Mouse (Mus musculus) embryo, embryonic 11 days (tissue): ENCODE measurements around the gene Lypd3.

Experiments
- DNase-seq: peaks from one replicate; pipeline ENCODE4 v3.0.0-alpha.2; 2015

The Lypd3 gene

GRCm38 (mm10) chr7:24636264-24636663, at the start of gene Lypd3:
Gene Lypd3 (plus strand): TSS chr7:24636550.
- DNase-seq, result no peak

GRCm38 (mm10) chr7:24586828-24587227, 49.5 kb upstream of the Lypd3 start:
- peak; percentile 28 for DNase-seq

GRCm38 (mm10) chr7:24587330-24588105, 48.8 kb upstream of the Lypd3 start, which contains the start of the genes Ethe1 and Zfp575:
Gene Ethe1 (plus strand): TSS chr7:24587543.
Gene Zfp575 (minus strand): TSS chr7:24587641.
- DNase-seq, result peak; percentile 84

- DNase-seq, result no peak
Measured at GRCm38 (mm10) chr7:24588336-24588735, 48.0 kb upstream of the Lypd3 start.

GRCm38 (mm10) chr7:24591735-24592134, 44.6 kb upstream of the Lypd3 start:
- no peak for DNase-seq

GRCm38 (mm10) chr7:24592163-24592562, 44.2 kb upstream of the Lypd3 start:
- no peak for DNase-seq

GRCm38 (mm10) chr7:24592781-24593180, 43.6 kb upstream of the Lypd3 start:
- DNase-seq, result no peak

GRCm38 (mm10) chr7:24593621-24594308, 42.6 kb upstream of the Lypd3 start:
- peak; percentile 89 for DNase-seq

- DNase-seq, result peak; percentile 35
Measured at GRCm38 (mm10) chr7:24594309-24594803, 42.0 kb upstream of the Lypd3 start.

GRCm38 (mm10) chr7:24595464-24595863, 40.9 kb upstream of the Lypd3 start:
- DNase-seq, result no peak

GRCm38 (mm10) chr7:24598121-24598520, 38.2 kb upstream of the Lypd3 start:
- no peak for DNase-seq

- peak; percentile 9 for DNase-seq
Measured at GRCm38 (mm10) chr7:24599211-24600067, 36.9 kb upstream of the Lypd3 start.

- DNase-seq, result peak; percentile 98
Measured at GRCm38 (mm10) chr7:24600941-24601597, 35.3 kb upstream of the Lypd3 start.

GRCm38 (mm10) chr7:24605561-24605960, 30.8 kb upstream of the Lypd3 start:
- no peak for DNase-seq

GRCm38 (mm10) chr7:24606046-24606445, 30.3 kb upstream of the Lypd3 start:
- no peak for DNase-seq

GRCm38 (mm10) chr7:24608017-24608416, 28.3 kb upstream of the Lypd3 start:
- peak; percentile 68 for DNase-seq

GRCm38 (mm10) chr7:24608561-24608960, 27.8 kb upstream of the Lypd3 start:
- DNase-seq, result no peak

GRCm38 (mm10) chr7:24610144-24610878, 26.0 kb upstream of the Lypd3 start, which contains the start of gene Phldb3:
Gene Phldb3 (plus strand): TSS chr7:24610763.
- DNase-seq, result peak; percentile 20

GRCm38 (mm10) chr7:24610879-24611494, 25.4 kb upstream of the Lypd3 start:
- peak; percentile 84 for DNase-seq

GRCm38 (mm10) chr7:24611709-24612108, 24.6 kb upstream of the Lypd3 start:
- DNase-seq, result no peak

- DNase-seq, result peak; percentile 26
Measured at GRCm38 (mm10) chr7:24612308-24612910, 23.9 kb upstream of the Lypd3 start.
